Mouse (Mus musculus) hindbrain, embryonic 16.5 days (tissue): ENCODE data around the gene Rph3al. TPM values are rescaled to one million over a fixed set of nuclear protein-coding genes. Genes with fewer than 3 reads are reported as not detected.

ENCODE experiments used
- ATAC-seq: fragments of 200-750 bp; cut with Nextera tagmentation; 2 replicates; pipeline ENCODE4 v1.8.0; 2017; ENCODE audit warnings: moderate TSS enrichment, moderate library complexity
- H3K27ac ChIP-seq: fragments of 300-500 bp; sonication (generic); 2 replicates; pipeline ENCODE4 v1.5.1; 2014; ENCODE audit warnings: low read depth, mild to moderate bottlenecking, control low read depth, low read length, moderate library complexity
- H3K27me3 ChIP-seq: fragments of 300-500 bp; sonication (generic); replicated peaks from 2 replicates; pipeline ENCODE4 v1.6.1; 2014; ENCODE audit warnings: low read length; ENCODE audit not compliant: control insufficient read depth, insufficient read depth
- H3K36me3 ChIP-seq: fragments of 300-500 bp; sonication (generic); 2 replicates; pipeline ENCODE4 v1.6.1; 2014; ENCODE audit warnings: mild to moderate bottlenecking, low read length, moderate library complexity, mixed read lengths; ENCODE audit not compliant: control insufficient read depth, insufficient read depth
- H3K4me1 ChIP-seq: fragments of 300-500 bp; sonication (generic); 2 replicates; pipeline ENCODE4 v1.6.1; 2014; ENCODE audit warnings: low read depth, low read length; ENCODE audit not compliant: control insufficient read depth, insufficient read depth
- H3K4me2 ChIP-seq: fragments of 300-500 bp; sonication (generic); 2 replicates; pipeline ENCODE4 v1.6.1; 2014; ENCODE audit warnings: mild to moderate bottlenecking, low read length, control low read depth, moderate library complexity
- H3K4me3 ChIP-seq: fragments of 300-500 bp; sonication (generic); 2 replicates; pipeline ENCODE4 v1.5.1; 2014; ENCODE audit warnings: mild to moderate bottlenecking, low read length, control low read depth, moderate library complexity
- H3K9ac ChIP-seq: fragments of 300-500 bp; sonication (generic); 2 replicates; pipeline ENCODE4 v1.6.1; 2014; ENCODE audit warnings: low read depth, mild to moderate bottlenecking, control low read depth, low read length, moderate library complexity
- H3K9me3 ChIP-seq: fragments of 300-500 bp; sonication (generic); 2 replicates; pipeline ENCODE4 v1.6.1; 2014; ENCODE audit warnings: mild to moderate bottlenecking, low read length, moderate library complexity; ENCODE audit not compliant: control insufficient read depth
- WGBS: fragments of 180-500 bp; shearing (Covaris S2); extraction: QIAGEN DNeasy Blood & Tissue Kit; methylation state at CpG from one replicate; pipeline ENCODE4 v1.1.7; 2014; 5-methylcytosine and 5-hydroxymethylcytosine counted together
- polyA plus RNA-seq: library from polyadenylated mRNA; unstranded; fragments of >200 nt; fragmentation: Nextera tagmentation; extraction: Ambion mirVana; gene quantifications from 2 replicates; pipeline ENCODE4 v1.2.1, GENCODE M21; 2015

The Rph3al gene
- polyA plus RNA-seq, 1 experiment from 2014 or later, result 3.4 TPM

GRCm38 (mm10) chr11:75904982-75905381, 33.2 kb downstream of the Rph3al start:
- Histone ChIP-seq H3K36me3 (no peaks in the 10 kb centered on the region), H3K27ac (no peak overlapping the region), H3K4me3 (no peak overlapping the region), H3K4me2 (no peak overlapping the region), H3K4me1 (peaks cover 9% of the 10 kb centered on the region), H3K9me3 (no peaks in the 10 kb centered on the region), H3K9ac (no peak overlapping the region), H3K27me3 (no peaks in the 10 kb centered on the region)
- no peak for ATAC-seq
- WGBS, result 69% methylated on average over 6 of the region's 6 CpGs

GRCm38 (mm10) chr11:75904501-75904900, 33.7 kb downstream of the Rph3al start:
- Histone ChIP-seq H3K9ac (no peak overlapping the region), H3K27ac (no peak overlapping the region), H3K4me2 (no peak overlapping the region), H3K4me1 (peaks cover 10% of the 10 kb centered on the region), H3K36me3 (no peaks in the 10 kb centered on the region), H3K27me3 (no peaks in the 10 kb centered on the region), H3K4me3 (no peak overlapping the region), H3K9me3 (no peaks in the 10 kb centered on the region)
- no peak for ATAC-seq
- WGBS, result 20% methylated on average over 5 of the region's 5 CpGs

DNA sequence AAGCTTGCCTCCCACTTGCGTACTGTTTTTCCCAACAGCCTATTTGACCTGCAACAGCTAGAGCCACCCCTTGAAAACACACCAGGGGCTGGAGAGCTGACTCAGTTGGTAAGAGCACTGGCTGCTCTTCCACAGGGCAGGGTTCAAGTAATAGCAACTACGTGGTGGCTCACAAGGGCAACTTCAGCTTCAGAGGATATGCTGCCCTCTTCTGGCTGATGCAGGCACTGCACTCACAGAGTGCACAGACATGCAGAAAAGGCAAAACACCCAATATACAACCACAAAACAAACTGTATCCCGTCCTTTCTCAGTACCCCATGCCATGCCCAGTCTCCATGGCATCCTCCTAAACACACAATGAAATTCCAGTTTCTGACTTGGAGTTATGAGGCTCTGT, 34.7 kb downstream of the Rph3al start:
- ATAC-seq, result no peak

GRCm38 (mm10) chr11:75901339-75901738, 36.9 kb downstream of the Rph3al start:
- H3K27me3 ChIP-seq, result no peaks in the 10 kb centered on the region
- H3K4me1 ChIP-seq, result peaks cover 15% of the 10 kb centered on the region
- H3K36me3 ChIP-seq, result no peaks in the 10 kb centered on the region
- no peak overlapping the region for H3K9ac ChIP-seq
- ATAC-seq, result peak; percentile 44; the same call in 1 of the 2 replicates
- no peak overlapping the region for H3K27ac ChIP-seq
- H3K9me3 ChIP-seq, result no peaks in the 10 kb centered on the region
- H3K4me2 ChIP-seq, result no peak overlapping the region
- 38% methylated on average over 6 of the region's 6 CpGs for WGBS
- no peak overlapping the region for H3K4me3 ChIP-seq

More for the DNA sequence above, 34.7 kb downstream of the Rph3al start:
- Histone ChIP-seq H3K9me3 (no peaks in the 10 kb centered on the region), H3K27me3 (no peaks in the 10 kb centered on the region), H3K36me3 (no peaks in the 10 kb centered on the region), H3K4me2 (no peak overlapping the region), H3K27ac (no peak overlapping the region), H3K4me1 (peaks cover 15% of the 10 kb centered on the region), H3K9ac (no peak overlapping the region), H3K4me3 (no peak overlapping the region)
- WGBS, result 79% methylated on average over 3 of the region's 3 CpGs

GRCm38 (mm10) chr11:75899676-75900075, 38.6 kb downstream of the Rph3al start:
- peaks cover 18% of the 10 kb centered on the region for H3K4me1 ChIP-seq
- H3K9me3 ChIP-seq, result no peaks in the 10 kb centered on the region
- 20% methylated on average over 9 of the region's 9 CpGs for WGBS
- no peaks in the 10 kb centered on the region for H3K27me3 ChIP-seq
- H3K4me2 ChIP-seq, result no peak overlapping the region
- no peak overlapping the region for H3K9ac ChIP-seq
- no peak overlapping the region for H3K27ac ChIP-seq
- peak; percentile 52; the same call in 1 of the 2 replicates for ATAC-seq
- H3K4me3 ChIP-seq, result no peak overlapping the region
- H3K36me3 ChIP-seq, result no peaks in the 10 kb centered on the region

DNA sequence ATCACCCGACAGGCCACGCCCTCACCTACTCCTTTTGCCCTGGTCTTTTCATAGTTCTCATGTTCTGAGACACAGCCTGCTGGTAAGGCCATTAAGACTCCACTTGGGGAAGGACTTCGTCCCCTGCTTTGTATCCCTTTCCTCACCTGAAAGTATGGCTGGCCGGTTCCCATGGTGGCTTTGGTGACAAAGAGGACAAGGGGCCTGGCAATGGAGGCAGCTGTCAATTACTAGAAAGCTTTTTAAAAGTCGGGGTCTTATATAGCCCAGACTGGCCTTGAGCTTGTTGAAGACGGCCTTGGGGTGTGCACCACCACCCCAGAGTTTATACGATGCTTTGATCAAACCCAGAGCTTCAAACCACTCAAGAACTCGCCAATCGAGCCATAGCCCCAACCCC, 39.7 kb downstream of the Rph3al start:
- WGBS, result 95% methylated on average over 9 of the region's 9 CpGs
- no peak for ATAC-seq
- no peak overlapping the region for H3K4me2 ChIP-seq
- no peak overlapping the region for H3K9ac ChIP-seq
- H3K27me3 ChIP-seq, result no peaks in the 10 kb centered on the region
- peaks cover 15% of the 10 kb centered on the region for H3K4me1 ChIP-seq
- no peak overlapping the region for H3K4me3 ChIP-seq
- no peak overlapping the region for H3K27ac ChIP-seq
- no peaks in the 10 kb centered on the region for H3K9me3 ChIP-seq
- H3K36me3 ChIP-seq, result no peaks in the 10 kb centered on the region

DNA sequence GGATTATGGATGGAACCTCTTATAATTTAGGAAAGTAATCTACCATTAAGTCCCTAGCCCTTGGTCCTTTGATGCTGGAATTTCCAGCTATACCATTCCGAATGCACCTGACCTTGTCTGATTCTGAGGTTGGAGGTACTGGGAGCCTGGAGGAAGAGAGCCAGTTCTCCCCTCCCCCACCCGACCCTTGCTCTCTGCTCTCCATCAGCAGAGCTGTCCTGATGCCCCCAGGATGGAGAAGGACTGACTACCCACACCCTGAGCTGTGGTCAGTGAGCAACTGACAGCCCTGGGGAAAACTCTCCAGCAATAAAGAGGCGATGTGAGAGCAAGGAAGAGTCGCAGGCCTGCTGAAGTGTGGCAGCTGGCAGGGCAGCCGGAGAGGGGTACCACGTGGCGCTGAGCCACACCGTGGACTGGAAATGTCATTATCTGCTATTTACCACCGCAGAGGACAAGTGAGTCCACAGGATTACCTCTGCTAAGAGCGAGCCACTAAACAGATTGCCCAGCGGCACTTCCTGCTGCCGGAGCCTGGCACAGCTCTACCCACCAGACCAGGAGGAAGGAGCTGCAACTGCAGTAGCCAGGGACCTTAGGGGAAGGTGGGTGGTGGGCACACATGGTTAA, 43.3 kb downstream of the Rph3al start:
- H3K4me3 ChIP-seq, result no peak overlapping the region
- peaks cover 15% of the 10 kb centered on the region for H3K4me1 ChIP-seq
- no peaks in the 10 kb centered on the region for H3K27me3 ChIP-seq
- 44% methylated on average over 12 of the region's 12 CpGs for WGBS
- H3K36me3 ChIP-seq, result no peaks in the 10 kb centered on the region
- H3K9ac ChIP-seq, result no peak overlapping the region
- H3K27ac ChIP-seq, result no peak overlapping the region
- H3K4me2 ChIP-seq, result no peak overlapping the region
- no peaks in the 10 kb centered on the region for H3K9me3 ChIP-seq
- ATAC-seq, result peak; percentile 56

GRCm38 (mm10) chr11:75893956-75894355, 44.3 kb downstream of the Rph3al start:
- H3K9me3 ChIP-seq, result no peaks in the 10 kb centered on the region
- no peak for ATAC-seq
- H3K9ac ChIP-seq, result no peak overlapping the region
- H3K27me3 ChIP-seq, result no peaks in the 10 kb centered on the region
- no peak overlapping the region for H3K4me2 ChIP-seq
- no peak overlapping the region for H3K4me3 ChIP-seq
- H3K27ac ChIP-seq, result no peak overlapping the region
- H3K4me1 ChIP-seq, result peaks cover 5% of the 10 kb centered on the region; the same call in 1 of the 2 replicates
- 70% methylated on average over 2 of the region's 2 CpGs for WGBS
- H3K36me3 ChIP-seq, result no peaks in the 10 kb centered on the region

GRCm38 (mm10) chr11:75887349-75887748, 50.9 kb downstream of the Rph3al start:
- WGBS, result 77% methylated on average over 3 of the region's 3 CpGs
- H3K27me3 ChIP-seq, result no peaks in the 10 kb centered on the region
- ATAC-seq, result no peak
- no peaks in the 10 kb centered on the region for H3K4me1 ChIP-seq
- no peak overlapping the region for H3K27ac ChIP-seq
- no peaks in the 10 kb centered on the region for H3K36me3 ChIP-seq
- no peak overlapping the region for H3K9ac ChIP-seq
- no peaks in the 10 kb centered on the region for H3K9me3 ChIP-seq
- H3K4me3 ChIP-seq, result no peak overlapping the region
- H3K4me2 ChIP-seq, result no peak overlapping the region
